Mouse (Mus musculus): Measurements from ENCODE around the gene Mrps27.

GRCm38 (mm10) chr13:99316366-99316765 is 28.2 kb upstream of the Mrps27 start:
- no peak for TF ChIP-seq CTCF (IDR thresholded peaks at IDR 0.05; ENCODE audit: insufficient read depth, low read length)
- TF ChIP-seq POLR2A (IDR thresholded peaks at IDR 0.05; ENCODE audit: borderline replicate concordance, extremely low read depth, low read depth, low read length): no peak

Measured in lung, adult 2 months (tissue).